Mouse (Mus musculus) ES-E14 (cell line): ENCODE data around the gene Tmem9b. TPM values are rescaled to one million over a fixed set of nuclear protein-coding genes. Genes with fewer than 3 reads are reported as not detected.

Source experiments
- DNase-seq: peaks from one replicate; pipeline ENCODE4 v3.0.0-alpha.2; 2013; ENCODE audit warnings: low read depth, low spot score
- H3K27ac ChIP-seq: 2 replicates; pipeline ENCODE4 v1.5.1; 2012; ENCODE audit warnings: low read depth, mild to moderate bottlenecking, low read length, moderate library complexity, mixed read lengths; ENCODE audit not compliant: poor library complexity, insufficient read depth, severe bottlenecking
- H3K36me3 ChIP-seq: 2 replicates; pipeline ENCODE4 v1.6.1; 2012; ENCODE audit warnings: mild to moderate bottlenecking, low read length, moderate library complexity, mixed read lengths; ENCODE audit not compliant: control insufficient read depth, poor library complexity, insufficient read depth, severe bottlenecking
- H3K4me1 ChIP-seq, 2 experiments: fragments of 150-350 bp in 1 of 2; sonication (generic) in 1 of 2; 2 replicates each; pipeline ENCODE4 v1.6.1; 2012; ENCODE audit warnings: low read length in 2 of 2, mild to moderate bottlenecking in 1 of 2, mixed read lengths in 1 of 2; ENCODE audit not compliant: control insufficient read depth in 2 of 2, insufficient read depth in 2 of 2, poor library complexity in 1 of 2
- H3K4me3 ChIP-seq, 2 experiments: fragments of 150-350 bp in 1 of 2; sonication (generic) in 1 of 2; 2 replicates each; pipeline ENCODE4 v1.5.1; 2012; ENCODE audit warnings: low read length in 2 of 2, low read depth in 1 of 2, mild to moderate bottlenecking in 1 of 2, mixed read lengths in 1 of 2; ENCODE audit not compliant: insufficient read depth in 1 of 2, poor library complexity in 1 of 2, severe bottlenecking in 1 of 2
- H3K9ac ChIP-seq: 2 replicates; pipeline ENCODE4 v1.6.1; 2012; ENCODE audit warnings: low read depth, mild to moderate bottlenecking, low read length, mixed read lengths; ENCODE audit not compliant: poor library complexity, insufficient read depth, severe bottlenecking
- H3K9me3 ChIP-seq: fragments of 150-350 bp; sonication (generic); 2 replicates; pipeline ENCODE4 v1.6.1; 2012; ENCODE audit warnings: low read depth, mild to moderate bottlenecking, low read length; ENCODE audit not compliant: control insufficient read depth, insufficient read depth
- CHD2 ChIP-seq: IDR thresholded peaks from 2 replicates; pipeline ENCODE4 v1.6.1; 2014; ENCODE audit warnings: mild to moderate bottlenecking, low read depth, low read length, inconsistent platforms
- HCFC1 ChIP-seq: IDR thresholded peaks from 2 replicates; pipeline ENCODE4 v1.6.1; 2012; ENCODE audit warnings: low read length, inconsistent platforms, borderline replicate concordance; ENCODE audit not compliant: insufficient read depth
- MAFK ChIP-seq: IDR thresholded peaks from 2 replicates; pipeline ENCODE4 v1.6.1; 2014; ENCODE audit warnings: mild to moderate bottlenecking, low read depth, low read length, inconsistent platforms; ENCODE audit not compliant: insufficient read depth
- ZC3H11A ChIP-seq: IDR thresholded peaks from 2 replicates; pipeline ENCODE4 v1.6.1; 2012; ENCODE audit warnings: low read depth, mild to moderate bottlenecking, inconsistent platforms, low read length, borderline replicate concordance
- ZNF384 ChIP-seq: IDR thresholded peaks from 2 replicates; pipeline ENCODE4 v1.6.1; 2012; ENCODE audit warnings: low read depth, low read length, inconsistent platforms
- in situ Hi-C, 2 experiments: fragments of 600-800 bp; cut with MboI; formaldehyde crosslinking; loops; one replicate each; pipeline ENCODE4 v1.15.1; 2025; ENCODE audit warnings: low sequenced_read_pairs in 2 of 2, inconsistent platforms in 1 of 2; ENCODE audit not compliant: unreplicated experiment in 2 of 2
- total RNA-seq: library from RNA; depleted of rRNA; stranded (reverse); fragments of 300-350 nt; gene quantifications from 2 replicates; pipeline ENCODE4 v1.2.3, GENCODE M21; 2012

Gene Tmem9b
- total RNA-seq, 1 experiment = 17.2 TPM

GRCm38 (mm10) chr7:109767575-109768350 lies 15.1 kb upstream of the Tmem9b start:
- H3K9ac ChIP-seq = no peak overlapping the region
- H3K9me3 ChIP-seq = no peaks in the 10 kb centered on the region
- TF ChIP-seq ZNF384 (no peak), MAFK (no peak), CHD2 (no peak), HCFC1 (no peak), ZC3H11A (no peak)
- no peak overlapping the region for H3K4me3 ChIP-seq
- no peaks in the 10 kb centered on the region for H3K36me3 ChIP-seq
- in situ Hi-C loops = no loop called here
- DNase-seq = no peak
- no peak overlapping the region for H3K27ac ChIP-seq
- H3K4me1 ChIP-seq = no peaks in the 10 kb centered on the region

- no peak for TF ChIP-seq ZNF384
- no peak for TF ChIP-seq MAFK
- no peak for TF ChIP-seq ZC3H11A
- no peak for TF ChIP-seq CHD2
- no peak for TF ChIP-seq HCFC1
- Histone ChIP-seq H3K4me1 (no peaks in the 10 kb centered on the region), H3K9ac (no peak overlapping the region), H3K4me3 (no peak overlapping the region), H3K36me3 (no peaks in the 10 kb centered on the region), H3K27ac (no peak overlapping the region), H3K9me3 (no peaks in the 10 kb centered on the region)
- DNase-seq = no peak
- in situ Hi-C loops = no loop called here
These were observed 11.3 kb upstream of the Tmem9b start for GRCm38 (mm10) chr7:109764009-109764408.

GRCm38 (mm10) chr7:109756291-109756690 lies 3.6 kb upstream of the Tmem9b start:
- no peak for DNase-seq
- no peak overlapping the region for H3K27ac ChIP-seq
- no peak for TF ChIP-seq HCFC1
- TF ChIP-seq ZNF384 = no peak
- no peak for TF ChIP-seq CHD2
- no peak for TF ChIP-seq ZC3H11A
- TF ChIP-seq MAFK = no peak
- no peaks in the 10 kb centered on the region for H3K4me1 ChIP-seq
- no peaks in the 10 kb centered on the region for H3K36me3 ChIP-seq
- in situ Hi-C loops = no loop called here
- no peak overlapping the region for H3K9ac ChIP-seq
- no peak overlapping the region for H3K4me3 ChIP-seq
- H3K9me3 ChIP-seq = no peaks in the 10 kb centered on the region

- in situ Hi-C loops = no loop called here
- no peak overlapping the region for H3K4me3 ChIP-seq
- no peak overlapping the region for H3K9ac ChIP-seq
- H3K9me3 ChIP-seq = no peaks in the 10 kb centered on the region
- no peak for TF ChIP-seq CHD2
- TF ChIP-seq MAFK = peak; percentile 68; the same call in 1 of the 2 replicates
- TF ChIP-seq ZNF384 = no peak
- no peak for DNase-seq
- no peaks in the 10 kb centered on the region for H3K4me1 ChIP-seq
- no peak overlapping the region for H3K27ac ChIP-seq
- no peaks in the 10 kb centered on the region for H3K36me3 ChIP-seq
These were observed 1.4 kb upstream of the Tmem9b start for GRCm38 (mm10) chr7:109754034-109754433.
